Mouse (Mus musculus) lung, postnatal 25 days (tissue): ENCODE measurements around the gene Crygc.

ENCODE experiments used
- DNase-seq: peaks from one replicate; pipeline ENCODE4 v3.0.0; 2022; ENCODE audit warnings: low spot score

Crygc gene

DNA sequence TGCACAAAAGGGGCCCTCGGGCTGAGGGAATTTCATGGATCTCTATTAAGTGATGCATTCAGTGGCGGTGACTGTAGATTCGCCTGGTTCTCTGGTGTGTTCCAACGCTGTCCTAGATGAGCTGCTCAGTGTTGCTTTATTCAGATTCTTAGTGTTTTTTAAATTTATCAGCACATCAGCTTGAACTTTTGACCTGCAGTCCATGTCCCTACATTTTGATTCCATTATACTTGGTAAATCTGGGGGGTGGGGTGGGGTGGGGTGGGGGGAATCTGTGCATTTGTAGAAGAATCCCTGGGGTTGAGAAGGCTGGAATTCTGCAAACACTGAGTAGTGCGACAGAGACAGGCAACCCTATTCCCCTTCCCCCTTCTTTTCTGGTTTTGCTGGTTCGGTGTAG, at the start of gene Crygc:
Gene Crygc (minus strand): TSS at position 101 of the 400 bp plus-strand sequence.
- no peak for DNase-seq

DNA sequence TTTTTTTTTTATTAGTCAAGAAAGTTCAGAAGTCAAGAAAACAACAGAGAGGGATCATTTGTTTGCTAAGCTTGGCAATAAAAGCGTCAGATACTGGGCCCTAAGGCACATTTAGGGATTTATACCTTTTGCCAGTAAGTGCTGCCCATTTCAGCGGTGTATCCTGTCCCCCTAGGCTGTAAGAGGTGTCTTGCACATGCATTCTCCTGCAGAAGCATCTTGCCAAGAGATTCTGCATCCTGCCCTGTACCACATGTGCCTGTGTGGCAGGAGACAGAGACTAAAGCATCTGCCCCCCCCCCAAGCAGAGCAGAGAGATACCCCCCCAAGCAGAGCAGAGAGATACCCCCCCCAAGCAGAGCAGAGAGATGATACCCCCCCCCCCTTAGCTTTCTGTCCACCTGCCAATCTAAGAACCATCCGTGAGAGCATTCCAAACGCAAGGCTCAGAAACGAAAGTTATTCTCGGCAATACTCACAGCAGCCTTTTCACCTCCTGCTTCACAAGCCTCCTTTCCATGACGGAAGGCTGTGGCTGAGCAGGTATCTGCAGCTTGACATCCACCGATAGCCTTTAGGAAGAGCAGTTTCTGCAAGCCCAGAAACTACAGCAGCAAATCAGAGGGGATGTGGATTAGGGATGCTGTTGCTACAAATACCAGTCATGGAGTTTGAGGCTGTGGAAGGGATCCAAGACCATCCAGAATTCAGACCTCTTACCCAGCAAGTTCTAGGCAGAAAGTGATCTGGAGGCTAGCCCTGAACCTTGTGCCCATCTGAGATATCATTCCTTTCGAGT, 49.3 kb upstream of the Crygc start, which contains the start of gene D630023F18Rik:
Gene D630023F18Rik (minus strand): TSS at position 641 of the 799 bp plus-strand sequence.
- no peak for DNase-seq

DNA sequence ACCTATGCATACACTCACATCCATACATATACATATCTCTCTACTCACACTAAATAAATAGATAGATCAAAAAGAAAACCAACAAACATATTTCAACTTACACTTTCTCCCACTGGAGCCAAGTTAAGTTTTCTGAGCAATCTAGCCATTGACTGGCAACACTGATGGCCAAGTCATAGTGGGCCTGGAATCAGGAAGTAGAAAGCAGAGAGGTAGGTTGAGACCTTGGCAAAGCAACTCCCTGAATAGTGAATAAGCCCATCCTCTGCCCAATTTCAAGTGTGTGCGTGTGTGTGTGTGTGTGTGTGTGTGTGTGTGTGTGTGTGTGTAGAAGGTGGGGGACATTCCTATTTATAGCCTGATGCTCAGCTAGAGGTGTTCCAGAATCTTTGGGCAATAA, 45.9 kb upstream of the Crygc start, which contains the start of gene Gm28845:
Gene Gm28845 (minus strand): TSS at position 121 of the 400 bp plus-strand sequence.
- DNase-seq, result no peak

DNA sequence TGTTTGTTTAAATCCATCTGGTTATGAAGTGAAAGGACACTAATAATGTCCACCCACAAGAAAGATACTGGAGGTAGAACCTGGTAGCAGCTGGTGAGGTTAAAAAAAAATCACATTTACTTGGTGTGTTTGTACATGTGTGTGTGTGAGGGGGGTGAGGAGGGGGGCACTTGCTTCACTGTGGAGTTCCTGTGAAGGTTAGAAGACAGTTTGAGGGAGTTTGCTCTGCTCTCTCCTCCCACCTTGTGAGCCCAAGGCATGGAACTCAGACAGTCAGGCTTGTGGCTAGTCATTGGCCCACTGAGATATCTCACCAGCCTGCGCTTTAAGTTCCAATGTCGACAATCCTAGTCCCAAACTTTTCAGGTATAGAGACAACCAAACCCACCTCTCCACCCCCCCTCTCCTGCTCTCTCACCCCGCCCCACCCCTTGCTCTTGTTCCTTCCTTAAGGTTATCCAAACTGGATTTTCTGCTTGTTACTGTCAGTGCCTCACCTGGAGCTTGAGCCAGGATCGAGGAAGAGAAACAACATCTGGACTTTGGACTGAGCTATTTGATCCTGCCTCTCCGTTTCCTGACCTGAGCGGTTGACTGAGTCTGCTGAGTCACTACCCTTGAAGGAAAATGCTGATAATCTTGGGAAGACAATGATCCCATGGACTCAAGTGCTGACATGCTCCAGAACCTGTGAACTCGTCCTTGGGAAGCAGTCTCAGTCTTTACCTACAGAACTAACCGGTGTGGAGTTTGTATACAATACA, 44.8 kb upstream of the Crygc start:
- DNase-seq, result no peak

DNA sequence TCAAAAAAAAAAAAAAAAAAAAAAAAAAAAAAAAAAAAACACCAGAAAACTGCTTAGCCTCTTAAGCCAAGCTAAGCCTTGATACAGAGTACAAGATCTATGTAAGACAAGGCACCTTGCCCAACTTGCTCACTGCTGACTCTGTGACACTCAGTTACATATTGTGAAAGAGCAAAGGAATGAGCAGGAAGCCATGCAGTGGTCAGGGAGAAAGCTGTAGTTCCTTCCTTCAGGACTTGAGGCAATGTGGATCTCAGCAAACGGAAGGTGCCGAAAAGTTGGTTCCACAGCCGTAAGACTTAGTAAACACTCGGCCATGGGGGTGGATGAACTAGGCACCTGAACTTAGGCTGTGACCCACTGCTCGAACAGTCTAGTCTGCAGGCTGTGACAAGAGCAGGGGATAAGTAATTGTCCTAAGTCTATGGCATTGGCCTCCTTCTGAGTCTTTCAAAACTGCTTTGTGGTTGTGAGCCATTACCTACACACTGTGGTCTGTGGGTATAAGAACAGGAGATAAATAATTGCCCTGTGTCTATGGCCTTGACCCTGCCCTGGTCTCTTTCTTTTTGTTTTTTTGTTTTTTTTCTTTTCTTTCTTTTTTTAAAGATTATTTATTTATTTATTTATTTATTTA, 40.2 kb upstream of the Crygc start:
- peak; percentile 62 for DNase-seq

DNA sequence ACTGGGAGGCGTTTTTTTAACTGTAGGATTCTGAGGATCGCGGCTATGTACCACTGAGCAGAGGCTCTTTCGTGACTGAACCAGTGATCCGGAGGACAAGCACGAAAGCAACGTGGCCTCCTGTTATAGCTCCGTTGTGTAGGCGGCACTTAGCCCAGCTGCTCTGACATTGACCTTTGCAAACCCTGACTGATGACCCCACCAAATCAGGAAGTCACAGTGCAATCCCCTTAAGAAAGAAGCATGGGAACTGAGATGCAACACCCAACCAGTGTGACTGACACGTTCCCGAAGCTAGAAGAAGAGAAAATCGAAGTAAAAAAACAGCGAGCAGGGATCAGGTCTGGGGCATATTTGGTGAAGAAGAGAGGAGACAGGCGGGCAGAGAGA, 39.3 kb upstream of the Crygc start:
- peak; percentile 39 for DNase-seq

DNA sequence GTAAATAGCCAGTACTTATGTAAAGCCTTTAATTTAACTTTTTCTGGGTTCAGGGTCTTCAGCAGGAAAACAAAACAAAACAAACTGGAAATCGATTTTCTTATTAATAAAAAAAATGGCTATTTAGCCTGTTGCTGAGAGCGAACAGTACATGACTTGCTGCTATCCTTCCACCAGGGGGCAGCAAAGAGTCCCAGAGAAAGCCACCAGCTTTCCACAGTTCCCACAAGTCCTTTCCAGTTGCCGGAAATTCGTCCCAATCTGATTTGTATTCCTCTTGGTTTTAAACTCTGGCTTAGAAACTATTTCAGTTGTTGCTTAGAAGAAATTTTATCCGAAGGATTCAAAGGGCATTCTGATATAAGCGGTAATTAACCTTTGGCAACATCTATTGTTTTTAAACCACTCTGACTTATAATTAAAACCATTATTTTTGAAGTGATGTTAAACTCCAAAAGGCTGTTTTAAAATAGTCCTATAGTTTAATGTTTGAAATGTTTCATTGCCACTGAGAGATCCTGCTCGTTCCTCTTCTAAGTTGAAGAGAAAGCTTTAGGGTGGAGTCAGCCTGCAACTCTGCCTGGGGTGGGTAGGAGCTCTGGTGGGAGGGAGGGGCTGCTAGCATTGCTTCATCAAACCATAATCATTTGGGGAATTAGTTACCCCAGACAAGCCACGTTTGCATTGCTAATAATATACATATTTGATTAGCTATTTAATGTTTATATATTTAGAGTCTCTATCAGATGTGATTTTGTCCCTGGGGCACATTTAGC, 38.7 kb upstream of the Crygc start:
- peak; percentile 80 for DNase-seq

DNA sequence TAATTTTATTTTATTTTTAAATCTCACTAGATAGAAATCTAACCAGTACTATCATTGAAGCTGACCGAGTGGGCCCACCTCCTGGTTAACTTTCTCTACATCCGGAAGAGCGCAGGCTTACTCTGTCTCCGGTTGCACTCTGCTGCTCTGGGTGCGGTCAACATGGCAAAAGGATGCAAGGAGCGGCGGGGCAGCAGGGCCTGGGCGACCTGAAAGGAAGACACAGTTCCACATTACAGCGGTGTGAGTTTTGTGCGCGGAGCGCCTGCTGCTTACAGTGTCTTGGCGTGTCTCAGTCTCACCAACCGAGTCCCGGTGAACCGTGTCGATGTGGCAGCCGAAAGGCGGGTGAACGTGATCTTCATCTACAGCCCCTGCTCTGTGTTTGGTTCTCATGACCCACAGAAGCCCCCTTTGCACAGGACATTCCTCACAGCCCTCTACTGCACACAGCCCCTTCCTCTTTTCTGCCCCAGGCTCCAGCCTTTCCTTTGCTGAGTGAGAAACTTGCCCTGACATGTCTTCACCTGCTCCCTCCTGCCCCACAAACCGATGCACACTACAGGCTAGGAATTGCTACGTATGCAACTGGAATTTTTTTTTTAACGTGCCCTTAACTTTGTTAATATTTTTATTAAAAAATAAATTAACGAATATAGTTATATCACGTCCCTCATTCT, 36.4 kb upstream of the Crygc start:
- no peak for DNase-seq

DNA sequence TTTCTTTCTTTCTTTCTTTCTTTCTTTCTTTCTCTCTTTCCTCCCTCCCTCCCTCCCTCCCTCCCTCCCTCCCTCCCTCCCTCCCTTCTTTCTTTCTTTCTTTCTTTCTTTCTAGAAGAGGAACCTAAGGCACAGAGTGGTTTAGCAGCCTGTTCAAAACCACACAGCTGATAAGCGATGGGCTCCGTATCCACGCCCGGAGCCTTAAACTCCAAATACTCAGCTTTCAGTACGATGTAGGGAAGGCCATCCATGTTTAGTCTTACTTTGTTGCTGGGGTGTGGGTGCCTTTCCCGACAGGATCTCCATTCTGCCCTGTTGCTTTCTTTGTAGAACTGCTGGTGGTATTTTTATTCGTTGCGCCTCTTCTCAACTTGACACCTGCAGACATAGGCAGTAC, 35.7 kb upstream of the Crygc start:
- DNase-seq, result no peak

DNA sequence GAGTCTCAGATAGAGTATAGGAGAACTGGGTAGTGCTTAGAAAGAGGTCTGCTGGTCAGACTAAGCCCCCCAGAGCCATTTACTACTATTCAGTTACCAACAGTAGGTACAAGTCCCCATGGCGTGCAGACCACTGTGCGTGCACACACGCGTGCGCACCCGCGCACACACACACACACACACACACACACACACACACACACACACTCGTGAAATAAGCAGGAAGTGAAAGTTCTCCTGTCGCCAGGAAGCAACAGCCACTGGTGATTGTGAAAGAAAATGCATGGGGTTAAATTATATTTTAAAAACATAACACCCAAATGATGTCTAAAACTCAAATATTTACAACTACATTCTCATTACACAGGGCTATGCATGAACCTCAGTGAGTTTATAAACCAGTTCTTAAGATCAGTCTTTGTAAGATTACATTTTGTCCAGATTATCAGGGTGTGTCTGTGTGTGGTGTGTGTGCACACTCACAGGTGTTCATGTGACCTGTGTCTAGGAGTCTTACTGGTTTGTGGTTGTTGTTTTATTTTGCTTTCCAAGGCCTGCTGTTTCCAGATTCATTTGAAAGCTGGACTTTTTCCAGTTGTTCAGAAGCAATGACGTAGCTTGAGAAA, 34.3 kb upstream of the Crygc start:
- DNase-seq, result no peak

DNA sequence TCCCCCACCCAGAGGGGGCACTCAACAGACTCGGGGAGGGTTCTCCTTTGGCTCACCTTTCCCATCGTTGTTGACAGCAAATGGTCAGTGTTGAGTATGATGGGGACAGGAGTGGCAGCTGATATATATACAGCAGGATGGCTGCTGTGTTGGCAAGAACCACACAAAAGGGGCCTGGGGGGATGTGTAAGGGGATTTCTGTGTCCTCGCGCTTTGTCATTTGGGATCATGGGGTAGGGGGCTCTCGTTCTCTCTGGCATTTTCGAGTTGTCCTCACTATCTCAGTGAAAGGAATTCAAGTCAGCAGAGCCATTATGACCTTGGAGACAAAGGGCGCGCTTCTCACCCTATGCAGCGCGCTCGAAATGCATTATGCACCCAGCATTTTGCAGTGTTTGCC, 29.8 kb upstream of the Crygc start, which contains the start of gene Cryga:
Gene Cryga (minus strand): TSS at position 101 of the 400 bp plus-strand sequence.
- DNase-seq, result no peak

DNA sequence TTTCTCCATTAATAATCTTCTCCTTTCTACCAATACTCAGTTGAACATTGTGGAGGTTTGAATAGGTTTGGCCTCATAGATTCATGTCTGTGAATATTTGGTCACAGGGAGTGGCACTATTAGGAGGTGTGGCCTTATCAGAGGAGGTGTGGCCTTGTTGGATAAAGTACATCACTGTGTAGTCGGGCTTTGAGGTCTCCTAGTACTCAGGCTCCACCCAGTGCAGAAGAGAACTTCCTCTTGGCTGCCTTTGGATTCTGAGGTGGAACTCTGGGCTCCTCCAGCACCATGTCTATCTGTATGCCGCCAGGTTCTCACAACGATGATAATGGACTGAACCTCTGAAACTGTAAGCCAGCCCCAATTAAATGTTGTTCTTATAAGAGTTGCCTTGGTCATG, 23.5 kb upstream of the Crygc start:
- no peak for DNase-seq

DNA sequence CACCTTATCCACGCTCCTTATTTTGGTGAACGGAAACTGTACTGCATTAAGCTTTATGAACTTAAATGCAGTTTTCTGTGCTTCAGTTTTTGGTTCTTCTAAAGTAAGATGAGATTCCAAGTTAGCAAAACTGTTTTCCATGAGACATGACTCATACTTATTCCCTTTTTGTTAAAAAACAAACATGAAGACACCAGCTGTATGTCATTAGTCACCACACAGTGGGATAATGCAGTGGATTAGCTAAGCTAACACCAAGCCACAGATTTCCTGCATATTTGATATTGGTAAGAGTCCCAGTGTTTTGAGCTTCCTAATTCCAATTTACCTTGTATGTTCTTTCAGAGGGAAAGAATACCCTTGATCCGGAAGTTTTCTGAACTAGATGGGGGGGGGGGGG, 18.1 kb upstream of the Crygc start:
- DNase-seq, result no peak

DNA sequence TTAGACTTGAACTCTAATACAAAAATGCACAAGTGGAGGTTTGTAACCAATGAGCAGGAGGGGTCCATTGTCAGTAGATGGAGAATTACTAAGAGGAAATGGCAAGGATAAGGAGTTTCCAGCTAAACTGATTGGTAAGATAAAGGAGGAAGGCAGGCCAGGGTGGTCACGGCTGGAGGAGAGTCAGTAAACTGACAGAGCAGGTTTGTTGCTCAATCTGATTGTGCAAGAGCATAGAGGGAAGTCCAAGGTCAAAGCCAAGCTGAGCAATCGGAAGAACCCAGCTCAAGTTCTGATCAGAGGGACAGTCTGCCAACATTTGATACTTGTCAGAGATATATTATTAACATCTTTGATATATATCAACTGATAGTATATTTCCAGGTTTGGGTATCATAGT, 16.9 kb upstream of the Crygc start:
- DNase-seq, result peak; percentile 75

DNA sequence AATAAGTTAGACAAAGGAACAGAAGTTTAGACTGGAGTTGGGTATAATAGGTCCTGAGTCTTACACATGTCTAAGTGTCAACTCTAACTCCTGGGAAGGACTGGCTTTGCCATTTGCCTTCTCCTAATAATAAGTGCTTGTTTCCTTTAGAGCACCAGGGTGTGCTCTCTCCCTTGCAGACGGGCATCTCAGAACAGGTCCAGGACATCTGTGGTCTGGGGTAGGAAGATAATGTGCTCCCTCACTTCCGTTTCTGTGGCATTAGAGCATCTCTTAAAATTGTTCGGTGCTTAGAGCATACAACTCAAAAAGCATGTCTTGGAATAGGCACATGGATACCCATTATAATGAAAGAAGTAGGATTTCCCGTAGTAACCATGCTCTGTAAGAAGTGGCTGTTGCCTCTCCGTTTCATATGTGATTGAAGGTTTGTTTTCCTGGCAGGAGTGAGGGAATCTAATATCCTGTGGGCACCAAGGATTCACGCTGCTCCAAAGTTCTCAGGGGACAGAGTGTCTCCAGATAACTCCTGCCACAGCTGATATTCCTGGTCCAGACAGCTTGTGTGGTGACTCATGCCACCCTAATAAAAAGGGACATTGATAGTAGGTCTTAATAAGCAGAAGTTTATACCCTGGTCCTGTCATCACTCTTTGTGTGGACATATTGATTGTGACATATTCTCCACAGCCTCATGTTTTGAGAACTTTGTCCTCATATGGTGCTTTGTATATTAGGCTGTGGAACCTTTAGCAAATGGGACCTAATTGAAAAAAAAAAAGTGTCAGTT, 15.3 kb upstream of the Crygc start:
- DNase-seq, result peak; percentile 7

DNA sequence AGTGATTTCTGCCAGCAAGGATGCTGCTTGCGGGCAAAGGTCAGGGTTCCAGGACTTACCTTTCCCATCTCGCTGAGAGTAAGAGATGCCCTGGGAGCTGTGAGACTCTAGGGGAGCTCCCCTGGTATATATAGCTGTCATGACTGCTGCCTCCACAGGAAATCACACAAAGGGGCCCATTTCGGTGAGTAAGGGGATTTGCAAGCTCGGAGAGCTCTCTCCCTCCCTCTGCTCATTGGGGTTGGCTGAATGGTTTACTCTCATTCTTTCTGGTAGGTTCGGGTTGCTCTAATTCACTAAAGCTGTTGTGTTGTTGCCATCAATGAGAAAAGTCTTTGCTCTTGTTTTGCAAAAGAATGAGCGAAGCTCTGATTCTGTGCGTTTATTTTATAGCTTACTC, 8.7 kb upstream of the Crygc start, which contains the start of gene Crygb:
Gene Crygb (minus strand): TSS at position 101 of the 400 bp plus-strand sequence.
- no peak for DNase-seq

DNA sequence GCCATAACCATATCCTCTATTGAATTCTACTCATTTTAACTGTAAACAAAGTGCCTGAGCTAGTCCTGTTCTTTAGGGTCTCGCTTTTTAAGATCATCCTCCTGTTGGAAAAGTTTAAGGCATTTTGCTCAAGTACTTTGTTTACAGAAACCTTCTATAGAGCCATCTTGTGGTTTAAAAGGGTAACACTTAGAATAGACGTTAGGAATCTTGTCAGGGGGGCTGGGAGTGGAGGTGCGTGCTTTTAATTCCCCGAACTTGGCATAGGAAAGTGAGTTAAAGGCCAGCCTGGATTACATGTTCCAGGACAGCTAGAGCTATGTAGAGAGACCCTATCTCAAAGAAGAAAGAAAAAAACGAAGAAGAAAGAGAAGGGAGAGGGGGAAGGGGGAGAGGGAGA, 2.1 kb upstream of the Crygc start:
- no peak for DNase-seq

DNA sequence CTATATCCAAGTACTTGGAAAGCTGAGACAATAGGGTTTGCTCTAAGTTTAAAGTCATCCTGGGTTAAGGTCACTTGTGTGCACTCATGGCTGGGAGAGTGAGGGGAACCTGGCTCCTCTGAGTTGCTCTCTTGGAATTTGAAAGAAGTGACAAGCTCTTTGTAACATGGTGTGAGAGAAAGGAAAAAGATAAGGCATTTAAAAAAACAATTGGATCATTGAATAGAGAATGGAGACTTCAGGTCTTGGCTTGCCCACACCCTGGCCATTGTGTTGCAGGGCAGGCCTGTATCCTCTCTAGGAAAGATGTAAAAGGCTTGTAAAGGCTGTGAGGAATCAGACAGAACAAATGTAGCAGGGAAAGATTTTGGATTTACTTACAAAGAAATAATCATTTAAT, 5.6 kb downstream of the Crygc start:
- DNase-seq, result no peak

DNA sequence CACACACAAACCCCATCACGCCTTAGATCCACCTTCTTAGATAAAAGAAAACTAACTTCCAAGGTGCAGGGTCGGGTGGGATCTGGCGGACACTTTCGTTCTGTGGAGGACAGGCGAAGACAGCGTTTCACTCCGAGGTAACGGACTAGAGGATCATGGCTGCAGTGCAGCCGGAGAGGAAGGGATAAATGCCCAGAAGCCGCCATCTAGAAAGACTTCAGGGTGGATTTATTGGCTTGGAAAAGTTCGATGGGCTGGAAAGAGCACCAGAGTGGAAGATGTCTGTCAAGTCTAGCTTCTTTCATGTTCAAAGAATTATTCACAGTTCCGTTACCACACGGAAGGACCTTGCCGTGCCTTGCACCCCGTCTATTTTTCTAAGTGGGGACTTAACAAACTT, 9.3 kb downstream of the Crygc start:
- DNase-seq, result no peak

DNA sequence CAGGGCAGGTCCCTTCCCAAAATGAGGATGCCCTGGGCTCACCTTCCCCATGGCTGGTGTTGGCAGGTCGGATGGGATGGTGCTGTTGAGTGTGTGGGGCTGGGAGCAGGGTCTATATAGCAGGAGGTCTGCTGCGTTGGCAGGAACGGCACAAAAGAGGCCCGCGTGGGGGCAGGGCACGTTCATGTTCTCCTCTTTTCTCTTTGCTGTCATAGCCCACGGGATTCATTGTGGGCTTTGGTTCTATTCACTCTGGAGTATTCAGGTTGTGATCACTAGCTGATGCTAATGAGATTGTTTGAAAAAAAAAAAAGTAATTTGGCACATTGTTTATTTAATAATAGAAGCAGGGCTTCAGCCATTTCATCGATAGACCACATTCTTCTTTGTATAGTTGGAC, 10.1 kb downstream of the Crygc start, which contains the start of gene Crygd:
Gene Crygd (minus strand): TSS at position 101 of the 400 bp plus-strand sequence.
- no peak for DNase-seq
